Mouse (Mus musculus) limb, embryonic 12.5 days (tissue): ENCODE results near the gene Vmn1r8. TPM values are rescaled to one million over a fixed set of nuclear protein-coding genes. Genes with fewer than 3 reads are reported as not detected.
"Not testable (repeated sequence)": the region's sequence is repeated elsewhere in the genome, so short reads cannot be mapped to it uniquely, and the experiment has no call there.

ENCODE experiments used
- ATAC-seq: fragments of 200-750 bp; cut with Nextera tagmentation; 2 replicates; pipeline ENCODE4 v1.8.0; 2017; ENCODE audit warnings: low read depth, moderate TSS enrichment; ENCODE audit not compliant: insufficient number of reproducible peaks, insufficient read depth, low FRiP score, low TSS enrichment
- H3K27ac ChIP-seq: fragments of 300-500 bp; sonication (generic); 2 replicates; pipeline ENCODE4 v1.5.1; 2016; ENCODE audit warnings: mild to moderate bottlenecking, moderate library complexity
- H3K27me3 ChIP-seq: fragments of 300-500 bp; sonication (generic); 2 replicates; pipeline ENCODE4 v1.6.1; 2016; ENCODE audit warnings: mild to moderate bottlenecking, moderate library complexity
- H3K36me3 ChIP-seq: fragments of 300-500 bp; sonication (generic); 2 replicates; pipeline ENCODE4 v1.6.1; 2016; ENCODE audit warnings: mild to moderate bottlenecking, moderate library complexity
- H3K4me1 ChIP-seq: fragments of 300-500 bp; sonication (generic); replicated peaks from 2 replicates; pipeline ENCODE4 v1.6.1; 2016
- H3K4me2 ChIP-seq: fragments of 300-500 bp; sonication (generic); 2 replicates; pipeline ENCODE4 v1.6.1; 2016; ENCODE audit warnings: mild to moderate bottlenecking, moderate library complexity
- H3K4me3 ChIP-seq: fragments of 300-500 bp; sonication (generic); replicated peaks from 2 replicates; pipeline ENCODE4 v1.5.1; 2016; ENCODE audit warnings: mild to moderate bottlenecking
- H3K9ac ChIP-seq: fragments of 300-500 bp; sonication (generic); replicated peaks from 2 replicates; pipeline ENCODE4 v1.6.1; 2016; ENCODE audit warnings: mild to moderate bottlenecking, moderate library complexity
- H3K9me3 ChIP-seq: fragments of 300-500 bp; sonication (generic); 2 replicates; pipeline ENCODE4 v1.6.1; 2016; ENCODE audit warnings: mild to moderate bottlenecking, moderate library complexity
- WGBS: fragments of 180-500 bp; shearing (Covaris S2); methylation state at CpG from one replicate; pipeline ENCODE4 v1.1.7; 2016; 5-methylcytosine and 5-hydroxymethylcytosine counted together
- polyA plus RNA-seq: library from polyadenylated mRNA; unstranded; fragments of >200 nt; fragmentation: Nextera tagmentation; extraction: Ambion mirVana; gene quantifications from 2 replicates; pipeline ENCODE4 v1.2.1, GENCODE M21; 2016

The Vmn1r8 gene
- not detected in 2 replicates for polyA plus RNA-seq

DNA sequence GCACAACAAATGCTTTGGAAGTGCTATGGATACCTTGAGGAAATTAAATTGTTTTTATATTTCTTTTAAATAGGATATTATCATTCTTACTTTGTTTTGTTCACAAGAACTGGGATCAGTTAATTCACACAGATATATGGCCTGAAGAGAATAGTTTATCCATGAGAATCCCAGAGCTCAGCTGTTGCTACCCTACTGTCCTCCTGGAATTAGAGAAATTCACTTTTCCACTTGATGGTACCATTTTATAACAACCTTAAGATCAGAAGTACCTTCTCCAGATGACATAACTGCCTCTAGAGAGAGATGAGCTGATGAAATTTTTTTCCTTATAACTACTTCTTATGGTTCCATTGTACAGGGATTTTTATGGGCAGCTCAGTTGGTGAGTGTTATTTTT, at the start of gene Vmn1r8:
Gene Vmn1r8 (plus strand): TSS at position 301 of the 400 bp plus-strand sequence.
- H3K4me3 ChIP-seq = no peak within 1 kb of the TSS
- no peaks in the 10 kb centered on the region for H3K4me1 ChIP-seq
- H3K36me3 ChIP-seq = no peaks in the 10 kb centered on the region
- no peak within 1 kb of the TSS for H3K4me2 ChIP-seq
- no peak within 1 kb of the TSS for H3K9ac ChIP-seq
- H3K27ac ChIP-seq = no peak within 1 kb of the TSS
- H3K27me3 ChIP-seq = no peaks in the 10 kb centered on the region
- ATAC-seq = no peak
- no peaks in the 10 kb centered on the region for H3K9me3 ChIP-seq

DNA sequence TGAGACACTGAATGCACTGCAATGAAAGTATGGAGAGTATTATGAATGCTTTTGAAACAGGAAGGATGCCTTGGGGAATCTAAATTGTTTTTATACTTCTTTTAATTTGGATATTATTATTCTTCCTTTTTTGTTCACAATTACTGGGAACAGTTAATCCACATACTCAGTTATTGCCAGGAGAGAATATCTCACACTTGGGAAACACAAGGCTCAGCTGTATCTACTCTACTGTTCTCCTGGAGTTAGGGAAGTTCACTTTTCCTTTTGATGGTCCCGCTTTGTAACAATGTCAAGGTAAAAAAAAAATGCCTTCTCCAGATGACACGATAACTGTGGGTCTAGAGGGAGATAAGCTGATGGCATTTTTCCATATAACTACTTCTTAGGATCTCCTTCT, 35.1 kb upstream of the Vmn1r8 start, which contains the start of gene Vmn1r6:
Gene Vmn1r6 (plus strand): TSS at position 301 of the 400 bp plus-strand sequence.
- no peak within 1 kb of the TSS for H3K27ac ChIP-seq
- H3K27me3 ChIP-seq = no peaks in the 10 kb centered on the region
- no peak for ATAC-seq
- H3K9me3 ChIP-seq = no peaks in the 10 kb centered on the region
- H3K4me2 ChIP-seq = no peak within 1 kb of the TSS
- H3K9ac ChIP-seq = no peak within 1 kb of the TSS
- H3K36me3 ChIP-seq = no peaks in the 10 kb centered on the region
- H3K4me3 ChIP-seq = no peak within 1 kb of the TSS
- no peaks in the 10 kb centered on the region for H3K4me1 ChIP-seq
- 84% methylated on average over 2 of the region's 2 CpGs for WGBS

DNA sequence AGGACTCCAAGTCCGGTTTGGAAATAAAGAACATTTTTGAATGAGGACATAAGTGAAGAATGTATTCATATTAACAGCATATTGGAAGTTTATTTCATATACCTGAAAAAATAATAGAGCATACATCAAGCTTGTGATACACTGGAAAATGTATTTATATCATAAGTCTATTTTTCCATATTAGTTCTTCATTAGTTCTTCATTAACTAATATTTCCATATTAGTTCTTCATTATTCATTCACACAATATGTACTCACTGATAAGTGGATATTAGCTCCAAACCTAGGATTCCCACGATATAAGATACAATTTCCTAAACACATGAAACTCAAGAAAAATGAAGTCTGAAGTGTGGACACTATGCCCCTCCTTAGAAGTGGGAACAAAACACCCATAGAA, 6.9 kb upstream of the Vmn1r8 start, which contains the start of gene Vmn1r7:
Gene Vmn1r7 (minus strand): TSS at position 101 of the 400 bp plus-strand sequence.
- not testable (repeated sequence) for H3K4me1 ChIP-seq, H3K27ac ChIP-seq, H3K4me3 ChIP-seq, H3K9ac ChIP-seq, H3K9me3 ChIP-seq, H3K27me3 ChIP-seq, H3K4me2 ChIP-seq, H3K36me3 ChIP-seq, ATAC-seq
- WGBS = 89% methylated on average over 2 of the region's 2 CpGs

DNA sequence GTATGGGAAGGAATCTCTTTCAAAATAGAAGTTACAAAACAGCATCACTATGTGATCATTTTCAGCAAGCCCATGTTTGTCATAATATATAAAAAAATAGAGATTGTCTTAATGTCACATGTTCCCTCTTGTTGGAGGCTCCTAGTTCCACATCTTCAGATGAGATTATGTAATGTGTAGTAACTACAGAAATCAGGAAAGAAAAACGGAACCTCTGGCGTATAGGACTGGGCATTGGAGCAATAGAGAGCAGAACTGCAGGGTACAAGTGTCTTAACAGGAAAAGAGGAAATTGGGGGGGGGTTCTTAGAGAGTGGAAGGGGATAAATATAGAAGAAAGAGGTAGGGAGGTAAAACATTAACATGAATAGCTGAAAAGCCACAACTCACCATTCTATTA, 2.6 kb downstream of the Vmn1r8 start:
- Histone ChIP-seq H3K4me3 (no peak overlapping the region), H3K36me3 (no peaks in the 10 kb centered on the region), H3K9ac (no peak overlapping the region), H3K4me1 (no peaks in the 10 kb centered on the region), H3K27ac (no peak overlapping the region), H3K4me2 (no peak overlapping the region), H3K9me3 (no peaks in the 10 kb centered on the region), H3K27me3 (no peaks in the 10 kb centered on the region)
- no peak for ATAC-seq
- WGBS = 84% methylated on average over 2 of the region's 2 CpGs

DNA sequence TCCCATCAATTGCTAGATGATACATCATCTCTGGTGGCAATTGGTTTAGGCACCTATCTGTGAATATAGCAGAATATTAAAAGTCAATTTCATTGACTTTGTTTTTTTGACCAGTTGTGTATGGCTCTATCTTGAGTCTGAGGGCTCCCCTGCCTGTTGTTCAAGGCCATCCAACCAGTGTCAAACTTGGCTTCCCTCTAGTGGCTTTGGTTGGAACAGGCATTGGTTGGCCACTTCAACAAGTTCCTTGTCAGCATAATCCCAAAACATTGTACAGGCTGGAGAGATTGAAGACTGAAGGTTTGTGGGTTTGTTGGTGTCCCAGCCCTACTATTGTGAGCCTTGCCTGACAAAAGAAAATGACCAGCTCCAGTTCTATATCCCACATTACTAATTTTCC, 31.6 kb downstream of the Vmn1r8 start:
- H3K36me3 ChIP-seq = no peaks in the 10 kb centered on the region

DNA sequence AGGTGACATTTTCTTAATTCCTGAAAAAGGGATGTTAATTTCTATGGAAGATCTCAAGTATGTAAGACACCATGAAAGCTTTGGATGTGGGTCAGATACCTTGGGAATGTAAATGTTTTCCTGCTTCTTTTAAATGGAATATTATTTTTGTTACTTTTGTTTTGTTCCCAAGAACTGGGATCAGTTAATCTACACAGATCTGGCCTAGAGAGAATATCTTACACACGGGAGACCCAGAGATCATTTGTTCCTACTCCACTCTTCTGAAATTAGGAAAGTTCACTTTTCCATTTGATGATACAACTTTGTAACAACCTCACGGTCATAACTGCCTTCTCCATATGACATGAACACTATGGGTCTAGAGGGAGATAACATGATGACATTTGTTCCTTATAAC, 34.4 kb downstream of the Vmn1r8 start, which contains the start of gene Vmn1r9:
Gene Vmn1r9 (plus strand): TSS at position 301 of the 400 bp plus-strand sequence.
- WGBS = 82% methylated on average over 2 of the region's 2 CpGs
- Histone ChIP-seq H3K9me3 (no peaks in the 10 kb centered on the region), H3K27me3 (no peaks in the 10 kb centered on the region), H3K27ac (no peak within 1 kb of the TSS), H3K36me3 (no peaks in the 10 kb centered on the region), H3K4me2 (no peak within 1 kb of the TSS), H3K9ac (no peak within 1 kb of the TSS), H3K4me1 (no peaks in the 10 kb centered on the region), H3K4me3 (no peak within 1 kb of the TSS)
- ATAC-seq = no peak

More for the DNA sequence above, 31.6 kb downstream of the Vmn1r8 start:
- no peak for ATAC-seq
- H3K4me2 ChIP-seq = no peak overlapping the region
- H3K4me3 ChIP-seq = no peak overlapping the region
- no peak overlapping the region for H3K9ac ChIP-seq
- H3K9me3 ChIP-seq = no peaks in the 10 kb centered on the region
- H3K27ac ChIP-seq = no peak overlapping the region
- H3K27me3 ChIP-seq = no peaks in the 10 kb centered on the region
- no peaks in the 10 kb centered on the region for H3K4me1 ChIP-seq

Other genes starting within 250 kb of the Vmn1r8 start
- gene Kbtbd2, start 234.5 kb upstream of the Vmn1r8 start, polyA plus RNA-seq = 43.1 and 45.7 TPM in 2 replicates
- 100 and 113 TPM in 2 replicates for gene Fkbp9, start 200.2 kb upstream of the Vmn1r8 start, polyA plus RNA-seq
- 68.0 and 68.3 TPM in 2 replicates for gene Nt5c3, start 108.4 kb upstream of the Vmn1r8 start, polyA plus RNA-seq
- 0.23 and 0.40 TPM in 2 replicates for gene Vmn1r4, start 108.3 kb upstream of the Vmn1r8 start, polyA plus RNA-seq
- not detected in 2 replicates for gene Vmn1r5, start 62.0 kb upstream of the Vmn1r8 start, polyA plus RNA-seq
- gene Vmn1r6, start 35.0 kb upstream of the Vmn1r8 start, polyA plus RNA-seq = not detected in 2 replicates
- not detected in 2 replicates for gene Vmn1r7, start 7.0 kb upstream of the Vmn1r8 start, polyA plus RNA-seq
- gene Vmn1r9, start 34.5 kb downstream of the Vmn1r8 start, polyA plus RNA-seq = not detected in 2 replicates
- not detected in 2 replicates for gene Vmn1r10, start 77.2 kb downstream of the Vmn1r8 start, polyA plus RNA-seq
- gene Vmn1r11, start 101.2 kb downstream of the Vmn1r8 start, polyA plus RNA-seq = not detected in 2 replicates
- not detected in 2 replicates for gene Vmn1r12, start 124.6 kb downstream of the Vmn1r8 start, polyA plus RNA-seq
- gene Vmn1r13, start 171.0 kb downstream of the Vmn1r8 start, polyA plus RNA-seq = not detected in 2 replicates
- gene Vmn1r14, start 199.4 kb downstream of the Vmn1r8 start, polyA plus RNA-seq = not detected in 2 replicates
- not detected in 2 replicates for gene Vmn1r15, start 225.7 kb downstream of the Vmn1r8 start, polyA plus RNA-seq